ENCODE assay signal across 8 mouse cellular contexts in genomic region chr2:20967101-20967645, GRCm38 (mm10). TPM values are rescaled to one million over a fixed set of nuclear protein-coding genes. Genes with fewer than 3 reads are reported as not detected.
DNase-seq lines count a peak whose midpoint lies in the region; ATAC-seq and TF ChIP-seq lines count a peak whose summit lies in the region.

No protein-coding gene starts in this region.

- peak overlapping the region; percentile 66 for H3K27ac ChIP-seq in kidney, adult 2 months (ENCODE audit: insufficient read depth, low read depth, low read length)
- peak overlapping the region; percentile 98 for H3K27ac ChIP-seq in embryonic facial prominence, embryonic 13.5 days
- H3K27ac ChIP-seq in heart, embryonic 15.5 days = peak overlapping the region; percentile 99
- H3K27ac ChIP-seq in midbrain, embryonic 10.5 days (replicated peaks) = peak overlapping the region; percentile 100

- peaks cover 14% of the 10 kb centered on the region for H3K4me1 ChIP-seq in kidney, adult 2 months (ENCODE audit: control insufficient read depth, insufficient read depth, low read length)
- H3K4me1 ChIP-seq in embryonic facial prominence, embryonic 13.5 days = peaks cover 40% of the 10 kb centered on the region
- peaks cover 40% of the 10 kb centered on the region for H3K4me1 ChIP-seq in heart, embryonic 15.5 days (replicated peaks)
- peaks cover 57% of the 10 kb centered on the region for H3K4me1 ChIP-seq in midbrain, embryonic 10.5 days

- no peak for DNase-seq in kidney, adult 2 months
- DNase-seq in kidney, adult 8-10 months = no peak
- DNase-seq in adrenal gland, adult 18-20 months (ENCODE audit: low spot score in 2 of 2) = peak; percentile 33 to 46
- peak; percentile 48 to 62 for DNase-seq in kidney, postnatal 4 days
- DNase-seq in midbrain, embryonic 10.5 days (ENCODE audit: low spot score) = peak; percentile 70
- peak; percentile 17 to 36 for DNase-seq in spleen, postnatal 14 days (ENCODE audit: low spot score in 2 of 2)

- no peak for TF ChIP-seq POLR2A in kidney, adult 2 months (IDR thresholded peaks at IDR 0.05; ENCODE audit: low read depth, low read length)

- TF ChIP-seq CTCF in kidney, adult 2 months (conservative IDR thresholded peaks at IDR 0.05; ENCODE audit: insufficient read depth, insufficient read length, low read depth, low read length) = no peak

- peak overlapping the region; percentile 96 for H3K9ac ChIP-seq in embryonic facial prominence, embryonic 13.5 days
- H3K9ac ChIP-seq in heart, embryonic 15.5 days = peak overlapping the region; percentile 99

- H3K9me3 ChIP-seq in embryonic facial prominence, embryonic 13.5 days = no peaks in the 10 kb centered on the region
- no peaks in the 10 kb centered on the region for H3K9me3 ChIP-seq in heart, embryonic 15.5 days (replicated peaks)
- H3K9me3 ChIP-seq in midbrain, embryonic 10.5 days (replicated peaks) = no peaks in the 10 kb centered on the region

- ATAC-seq in embryonic facial prominence, embryonic 13.5 days (ENCODE audit: insufficient number of reproducible peaks, insufficient read depth, low FRiP score, low TSS enrichment, low read depth) = no peak
- no peak for ATAC-seq in heart, embryonic 15.5 days (replicated peaks; ENCODE audit: insufficient number of reproducible peaks, insufficient read depth, low FRiP score, low read depth)

- no peaks in the 10 kb centered on the region for H3K27me3 ChIP-seq in kidney, adult 2 months (replicated peaks; ENCODE audit: control insufficient read depth, insufficient read depth, low read length)
- no peaks in the 10 kb centered on the region for H3K27me3 ChIP-seq in embryonic facial prominence, embryonic 13.5 days
- H3K27me3 ChIP-seq in heart, embryonic 15.5 days = no peaks in the 10 kb centered on the region
- H3K27me3 ChIP-seq in midbrain, embryonic 10.5 days (ENCODE audit: low read depth, poor library complexity, severe bottlenecking) = no peaks in the 10 kb centered on the region

- WGBS in kidney, adult 2 months = 15% methylated on average over 13 of the region's 13 CpGs
- 3% methylated on average over 13 of the region's 13 CpGs for WGBS in embryonic facial prominence, embryonic 13.5 days
- WGBS in heart, embryonic 15.5 days = under 1% methylated on average over 13 of the region's 13 CpGs
- WGBS in midbrain, embryonic 10.5 days = under 1% methylated on average over 13 of the region's 13 CpGs

- H3K4me2 ChIP-seq in embryonic facial prominence, embryonic 13.5 days = peak overlapping the region; percentile 91
- H3K4me2 ChIP-seq in heart, embryonic 15.5 days = peak overlapping the region; percentile 75

- H3K4me3 ChIP-seq in kidney, adult 2 months (ENCODE audit: insufficient read depth, low read depth, low read length) = peak overlapping the region; percentile 69
- H3K4me3 ChIP-seq in embryonic facial prominence, embryonic 13.5 days = peak overlapping the region; percentile 91
- peak overlapping the region; percentile 97 for H3K4me3 ChIP-seq in heart, embryonic 15.5 days
- H3K4me3 ChIP-seq in midbrain, embryonic 10.5 days = peak overlapping the region; percentile 93

- H3K36me3 ChIP-seq in kidney, adult 2 months (ENCODE audit: control insufficient read depth, insufficient read depth, low read length) = no peaks in the 10 kb centered on the region
- no peaks in the 10 kb centered on the region for H3K36me3 ChIP-seq in embryonic facial prominence, embryonic 13.5 days
- H3K36me3 ChIP-seq in heart, embryonic 15.5 days = no peaks in the 10 kb centered on the region
- 0 out of 2 replicates have a peak, but pooled peaks cover 2% of the 10 kb centered on the region for H3K36me3 ChIP-seq in midbrain, embryonic 10.5 days

RNA-seq across cellular contexts. Expression of gene Arhgap21, which starts 1.5 kb away (rescaled TPM):
- 9.5 and 11.3 TPM in 2 replicates for polyA plus RNA-seq in kidney, adult 2 months (2012; rRNA removed)
- total RNA-seq in adrenal gland, adult 18-20 months (2021) = 10 to 100 TPM; 55.5 to 67.8 TPM
- 9.7 and 12.0 TPM in 2 replicates for polyA plus RNA-seq in embryonic facial prominence, embryonic 13.5 days (2015; fragmentation: Nextera tagmentation; extraction: Ambion mirVana)
- polyA plus RNA-seq in heart, embryonic 15.5 days (2015; fragmentation: Nextera tagmentation; extraction: Ambion mirVana) = 16.7 and 17.2 TPM in 2 replicates
- 28.3 and 40.4 TPM in 2 replicates for polyA plus RNA-seq in midbrain, embryonic 10.5 days (2016; fragmentation: Nextera tagmentation; extraction: Ambion mirVana)

Comparison
In these comparisons a context has a peak if more than half of its experiments do, and no peak if none do; other contexts are left out.
1. DNase-seq: peak in adrenal gland, adult 18-20 months (2 of 2), kidney, postnatal 4 days (2 of 2), midbrain, embryonic 10.5 days (single experiment) and spleen, postnatal 14 days (2 of 2); none in kidney, adult 2 months (single experiment) and kidney, adult 8-10 months (0 of 2).
2. Peak in every context shown above with its lines, with median percentiles within 50 percentile points of each other: H3K27ac ChIP-seq and H3K4me3 ChIP-seq.